Mouse (Mus musculus): ENCODE data around the gene Gkn1. TPM values are rescaled to one million over a fixed set of nuclear protein-coding genes. Genes with fewer than 3 reads are reported as not detected.

Gkn1 gene
- polyA plus RNA-seq (2014; fragmentation: Illumina TruSeq; extraction: RNeasy Lipid Tissue Mini Kit (QIAGEN cat#74804)) = not detected

GRCm38 (mm10) chr6:87350829-87351228, at the start of gene Gkn1:
TSS of gene Gkn1 (minus strand) at chr6:87350942.

DNA sequence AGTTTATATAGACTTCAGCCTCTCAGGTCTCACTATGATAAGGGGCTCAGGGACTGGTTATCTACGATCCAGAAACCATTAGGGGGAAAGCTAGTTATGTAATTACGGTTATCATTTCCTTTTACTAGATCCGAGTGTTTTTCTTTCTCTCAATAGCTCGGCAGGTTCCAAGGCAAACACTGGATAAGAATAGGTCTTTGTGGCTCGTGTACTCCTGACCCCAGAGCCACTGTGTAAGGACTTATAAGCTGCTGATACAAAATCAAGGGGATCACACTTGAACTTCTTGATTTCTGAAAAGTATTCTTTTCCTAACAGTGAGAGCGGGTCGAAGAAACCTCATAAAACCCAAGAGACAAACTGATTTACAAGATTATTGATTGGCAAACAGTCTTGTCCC, 38.1 kb upstream of the Gkn1 start, which contains the start of gene Gkn3:
TSS of gene Gkn3 (minus strand) at position 59 of the 400 bp plus-strand sequence.

GRCm38 (mm10) chr6:87373057-87373456, 22.3 kb upstream of the Gkn1 start, which contains the start of gene Gkn2:
TSS of gene Gkn2 (plus strand) at chr6:87373357.

GRCm38 (mm10) chr6:87335091-87335934, 15.4 kb downstream of the Gkn1 start, which contains the start of gene Antxr1:
TSS of gene Antxr1 (minus strand) at chr6:87335821.

Other genes starting within 250 kb of the Gkn1 start
- 5.7 TPM for gene D6Ertd527e, start 246.2 kb downstream of the Gkn1 start, polyA plus RNA-seq (2014; fragmentation: Illumina TruSeq; extraction: RNeasy Lipid Tissue Mini Kit (QIAGEN cat#74804))
- 143 TPM for gene Antxr1, start 15.1 kb downstream of the Gkn1 start, polyA plus RNA-seq (2014; fragmentation: Illumina TruSeq; extraction: RNeasy Lipid Tissue Mini Kit (QIAGEN cat#74804))
- gene Gkn2, start 22.4 kb upstream of the Gkn1 start, polyA plus RNA-seq (2014; fragmentation: Illumina TruSeq; extraction: RNeasy Lipid Tissue Mini Kit (QIAGEN cat#74804)) = not detected
- gene Gkn3, start 38.0 kb upstream of the Gkn1 start, polyA plus RNA-seq (2014; fragmentation: Illumina TruSeq; extraction: RNeasy Lipid Tissue Mini Kit (QIAGEN cat#74804)) = not detected
- not detected for gene Bmp10, start 78.1 kb upstream of the Gkn1 start, polyA plus RNA-seq (2014; fragmentation: Illumina TruSeq; extraction: RNeasy Lipid Tissue Mini Kit (QIAGEN cat#74804))
- 1.4 TPM for gene Arhgap25, start 182.3 kb upstream of the Gkn1 start, polyA plus RNA-seq (2014; fragmentation: Illumina TruSeq; extraction: RNeasy Lipid Tissue Mini Kit (QIAGEN cat#74804))
- 1.7 TPM for gene Prokr1, start 239.8 kb upstream of the Gkn1 start, polyA plus RNA-seq (2014; fragmentation: Illumina TruSeq; extraction: RNeasy Lipid Tissue Mini Kit (QIAGEN cat#74804))

All from ovary, adult 10 weeks (tissue).